8 mouse cellular contexts compared by ENCODE assay signal in genomic region chr11:109494890-109495770, GRCm38 (mm10). TPM values are rescaled to one million over a fixed set of nuclear protein-coding genes. Genes with fewer than 3 reads are reported as not detected.
A peak's percentile ranks its signal among the peaks of the same experiment; 100 is the strongest.
DNase-seq lines count a peak whose midpoint lies in the region; ATAC-seq and TF ChIP-seq lines count a peak whose summit lies in the region.

No protein-coding gene starts in this region.

- H3K27ac ChIP-seq in lung, postnatal 0 days (ENCODE audit: low read length) = no peak overlapping the region
- peak overlapping the region; percentile 34; the same call in 1 of the 2 replicates for H3K27ac ChIP-seq in liver, embryonic 12.5 days
- no peak overlapping the region for H3K27ac ChIP-seq in limb, embryonic 10.5 days

- H3K9ac ChIP-seq in lung, postnatal 0 days (replicated peaks; ENCODE audit: low read depth) = no peak overlapping the region
- peak overlapping the region; percentile 33; the same call in 1 of the 2 replicates for H3K9ac ChIP-seq in liver, embryonic 12.5 days

- no peak for TF ChIP-seq CTCF in lung, postnatal 0 days (IDR thresholded peaks at IDR 0.05)

- peaks cover 11% of the 10 kb centered on the region; the same call in 1 of the 2 replicates for H3K4me1 ChIP-seq in lung, postnatal 0 days (ENCODE audit: insufficient read depth, low read depth, low read length)
- H3K4me1 ChIP-seq in liver, embryonic 12.5 days = peaks cover 68% of the 10 kb centered on the region
- peaks cover 44% of the 10 kb centered on the region for H3K4me1 ChIP-seq in limb, embryonic 10.5 days

- H3K27me3 ChIP-seq in lung, postnatal 0 days (replicated peaks; ENCODE audit: insufficient read depth, low read length) = no peaks in the 10 kb centered on the region
- H3K27me3 ChIP-seq in liver, embryonic 12.5 days (replicated peaks) = no peaks in the 10 kb centered on the region
- H3K27me3 ChIP-seq in splenic B cell, adult 2 months (ENCODE audit: control insufficient read depth, insufficient read depth, low read length, poor library complexity, severe bottlenecking) = no peaks in the 10 kb centered on the region
- peaks cover 3% of the 10 kb centered on the region; the same call in 1 of the 2 replicates for H3K27me3 ChIP-seq in limb, embryonic 10.5 days (ENCODE audit: low read depth, poor library complexity, severe bottlenecking)

- DNase-seq in lung, postnatal 0 days (ENCODE audit: low spot score) = peak; percentile 6
- no peak for DNase-seq in lung, postnatal 36 days
- DNase-seq in kidney, adult 11 months = peak; percentile 89
- DNase-seq in splenic B cell, adult 2 months (ENCODE audit: low read depth, low spot score) = peak; percentile 79
- no peak for DNase-seq in limb, embryonic 10.5 days (ENCODE audit: low spot score)
- DNase-seq in c-Kit-positive CD71-positive TER-119-positive erythroid progenitor cells, embryonic 14.5 days (ENCODE audit: low spot score) = no peak
- no peak for DNase-seq in gastrocnemius, postnatal 25 days

- no peaks in the 10 kb centered on the region for H3K9me3 ChIP-seq in lung, postnatal 0 days (ENCODE audit: low read length)
- no peaks in the 10 kb centered on the region for H3K9me3 ChIP-seq in liver, embryonic 12.5 days (replicated peaks)
- no peaks in the 10 kb centered on the region for H3K9me3 ChIP-seq in limb, embryonic 10.5 days (replicated peaks)

- WGBS in lung, postnatal 0 days = 29% methylated on average over 24 of the region's 24 CpGs
- WGBS in liver, embryonic 12.5 days (ENCODE audit: insufficient replicate concordance) = 46% methylated on average over 24 of the region's 24 CpGs
- 39% methylated on average over 24 of the region's 24 CpGs for WGBS in limb, embryonic 10.5 days

- TF ChIP-seq EP300 in lung, postnatal 0 days (IDR thresholded peaks at IDR 0.05) = no peak

- no peak overlapping the region for H3K4me2 ChIP-seq in lung, postnatal 0 days (replicated peaks; ENCODE audit: low read depth, low read length)
- peak overlapping the region; percentile 27 for H3K4me2 ChIP-seq in liver, embryonic 12.5 days

- peak; percentile 30; the same call in 1 of the 2 replicates for ATAC-seq in lung, postnatal 0 days
- no peak for ATAC-seq in liver, embryonic 12.5 days

- no peak overlapping the region for H3K4me3 ChIP-seq in lung, postnatal 0 days (ENCODE audit: low read depth, low read length)
- no peak overlapping the region for H3K4me3 ChIP-seq in liver, embryonic 12.5 days
- no peak overlapping the region for H3K4me3 ChIP-seq in limb, embryonic 10.5 days

- H3K36me3 ChIP-seq in lung, postnatal 0 days (ENCODE audit: insufficient read depth, low read length) = no peaks in the 10 kb centered on the region
- H3K36me3 ChIP-seq in liver, embryonic 12.5 days = no peaks in the 10 kb centered on the region
- H3K36me3 ChIP-seq in splenic B cell, adult 2 months (ENCODE audit: control insufficient read depth, insufficient read depth, low read length, poor library complexity, severe bottlenecking) = no peaks in the 10 kb centered on the region
- no peaks in the 10 kb centered on the region for H3K36me3 ChIP-seq in limb, embryonic 10.5 days

RNA-seq across cellular contexts. Expression of gene Slc16a6, which starts 21.7 kb away (rescaled TPM):
- 1.8 and 2.3 TPM in 2 replicates for polyA plus RNA-seq in lung, postnatal 0 days (2015; fragmentation: Nextera tagmentation; extraction: Ambion mirVana)
- 51.5 and 53.7 TPM in 2 replicates for polyA plus RNA-seq in liver, embryonic 12.5 days (2016; fragmentation: Nextera tagmentation; extraction: Ambion mirVana)
- 4.7 and 5.1 TPM in 2 replicates for polyA plus RNA-seq in limb, embryonic 10.5 days (2016; fragmentation: Nextera tagmentation; extraction: Ambion mirVana)
- 10 to 100 TPM in 1 of 2 experiments, 1 to 10 TPM in 1; 7.0 to 11.5 TPM for total RNA-seq in gastrocnemius, postnatal 25 days (2021)

RNA-seq across cellular contexts. Expression of gene Arsg, which starts 22.0 kb away (rescaled TPM):
- 6.6 and 7.1 TPM in 2 replicates for polyA plus RNA-seq in lung, postnatal 0 days (2015; fragmentation: Nextera tagmentation; extraction: Ambion mirVana)
- polyA plus RNA-seq in liver, embryonic 12.5 days (2016; fragmentation: Nextera tagmentation; extraction: Ambion mirVana) = 2.9 and 3.7 TPM in 2 replicates
- polyA plus RNA-seq in limb, embryonic 10.5 days (2016; fragmentation: Nextera tagmentation; extraction: Ambion mirVana) = 1.5 and 1.7 TPM in 2 replicates
- total RNA-seq in gastrocnemius, postnatal 25 days (2021) = 1 to 10 TPM; 2.6 to 4.7 TPM

Comparison
In these comparisons a context has a peak if more than half of its experiments do, and no peak if none do; other contexts are left out.
1. DNase-seq: peak in lung, postnatal 0 days (single experiment), kidney, adult 11 months (single experiment) and splenic B cell, adult 2 months (single experiment); none in lung, postnatal 36 days (single experiment), limb, embryonic 10.5 days (single experiment), c-Kit-positive CD71-positive TER-119-positive erythroid progenitor cells, embryonic 14.5 days (single experiment) and gastrocnemius, postnatal 25 days (single experiment).